Mouse (Mus musculus) ES-E14 (cell line): ENCODE measurements at regions not wholly inside any gene's neighbourhood (a gene's known extent, or its start where the extent isn't known, plus 50 kb on each side); places are given as distances from the start of the nearest gene placed in this dataset.

Experiments
- DNase-seq: peaks from one replicate; pipeline ENCODE4 v3.0.0-alpha.2; 2013; ENCODE audit warnings: low read depth, low spot score
- H3K27ac ChIP-seq: 2 replicates; pipeline ENCODE4 v1.5.1; 2012; ENCODE audit warnings: low read depth, mild to moderate bottlenecking, low read length, moderate library complexity, mixed read lengths; ENCODE audit not compliant: poor library complexity, insufficient read depth, severe bottlenecking
- H3K36me3 ChIP-seq: 2 replicates; pipeline ENCODE4 v1.6.1; 2012; ENCODE audit warnings: mild to moderate bottlenecking, low read length, moderate library complexity, mixed read lengths; ENCODE audit not compliant: control insufficient read depth, poor library complexity, insufficient read depth, severe bottlenecking
- H3K4me1 ChIP-seq, 2 experiments: fragments of 150-350 bp in 1 of 2; sonication (generic) in 1 of 2; 2 replicates each; pipeline ENCODE4 v1.6.1; 2012; ENCODE audit warnings: low read length in 2 of 2, mild to moderate bottlenecking in 1 of 2, mixed read lengths in 1 of 2; ENCODE audit not compliant: control insufficient read depth in 2 of 2, insufficient read depth in 2 of 2, poor library complexity in 1 of 2
- H3K4me3 ChIP-seq, 2 experiments: fragments of 150-350 bp in 1 of 2; sonication (generic) in 1 of 2; 2 replicates each; pipeline ENCODE4 v1.5.1; 2012; ENCODE audit warnings: low read length in 2 of 2, low read depth in 1 of 2, mild to moderate bottlenecking in 1 of 2, mixed read lengths in 1 of 2; ENCODE audit not compliant: insufficient read depth in 1 of 2, poor library complexity in 1 of 2, severe bottlenecking in 1 of 2
- H3K9ac ChIP-seq: 2 replicates; pipeline ENCODE4 v1.6.1; 2012; ENCODE audit warnings: low read depth, mild to moderate bottlenecking, low read length, mixed read lengths; ENCODE audit not compliant: poor library complexity, insufficient read depth, severe bottlenecking
- H3K9me3 ChIP-seq: fragments of 150-350 bp; sonication (generic); 2 replicates; pipeline ENCODE4 v1.6.1; 2012; ENCODE audit warnings: low read depth, mild to moderate bottlenecking, low read length; ENCODE audit not compliant: control insufficient read depth, insufficient read depth
- CHD2 ChIP-seq: IDR thresholded peaks from 2 replicates; pipeline ENCODE4 v1.6.1; 2014; ENCODE audit warnings: mild to moderate bottlenecking, low read depth, low read length, inconsistent platforms
- HCFC1 ChIP-seq: IDR thresholded peaks from 2 replicates; pipeline ENCODE4 v1.6.1; 2012; ENCODE audit warnings: low read length, inconsistent platforms, borderline replicate concordance; ENCODE audit not compliant: insufficient read depth
- MAFK ChIP-seq: IDR thresholded peaks from 2 replicates; pipeline ENCODE4 v1.6.1; 2014; ENCODE audit warnings: mild to moderate bottlenecking, low read depth, low read length, inconsistent platforms; ENCODE audit not compliant: insufficient read depth
- ZC3H11A ChIP-seq: IDR thresholded peaks from 2 replicates; pipeline ENCODE4 v1.6.1; 2012; ENCODE audit warnings: low read depth, mild to moderate bottlenecking, inconsistent platforms, low read length, borderline replicate concordance
- ZNF384 ChIP-seq: IDR thresholded peaks from 2 replicates; pipeline ENCODE4 v1.6.1; 2012; ENCODE audit warnings: low read depth, low read length, inconsistent platforms
- in situ Hi-C, 2 experiments: fragments of 600-800 bp; cut with MboI; formaldehyde crosslinking; loops; one replicate each; pipeline ENCODE4 v1.15.1; 2025; ENCODE audit warnings: low sequenced_read_pairs in 2 of 2, inconsistent platforms in 1 of 2; ENCODE audit not compliant: unreplicated experiment in 2 of 2

DNA sequence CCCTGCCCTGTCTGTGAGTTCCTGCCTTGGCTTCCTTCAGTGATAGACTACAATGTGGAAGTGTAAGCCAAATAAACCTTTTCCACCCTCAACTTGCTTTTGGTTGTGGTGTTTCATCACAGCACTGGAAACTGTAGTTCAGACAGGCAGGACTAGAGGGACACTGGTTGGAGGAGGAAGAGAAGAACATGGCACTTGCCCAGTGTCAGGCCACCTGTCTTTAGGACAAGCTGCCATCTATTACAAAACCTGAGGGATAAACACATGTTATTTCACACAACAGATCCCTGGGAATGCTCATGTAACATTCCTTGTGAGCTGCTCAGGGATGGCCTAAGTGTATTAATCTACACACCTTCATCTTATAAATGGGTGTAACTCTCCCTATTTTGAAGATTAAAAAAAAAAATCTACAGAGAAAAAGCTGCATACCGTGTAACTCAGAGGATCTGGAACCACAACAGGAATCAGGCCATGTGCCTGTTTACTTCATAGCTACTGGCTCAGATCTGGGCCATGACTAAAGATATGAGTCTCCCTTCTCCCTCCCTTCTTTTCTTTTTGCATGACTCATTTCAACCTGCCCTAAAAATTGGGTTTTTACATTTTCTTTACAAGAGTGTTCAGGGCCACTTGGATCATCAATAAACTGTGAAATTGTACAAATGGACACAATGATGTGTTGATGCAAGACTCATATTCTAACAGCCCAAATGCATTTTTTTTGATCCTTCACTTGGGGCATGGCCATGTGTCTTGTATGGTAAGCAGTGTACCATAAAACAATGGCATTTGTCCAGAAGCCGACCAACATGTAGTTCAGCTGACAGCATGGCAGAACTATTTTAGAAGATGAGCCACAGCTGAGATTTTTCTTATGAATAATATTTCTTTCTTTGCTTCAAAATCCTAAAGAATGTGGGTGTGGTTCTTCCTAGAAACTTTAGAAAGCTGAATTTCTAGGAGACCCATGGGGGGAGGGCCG is 513.1 kb downstream of the Adam3 start:
- Histone ChIP-seq H3K36me3 (no peaks in the 10 kb centered on the region), H3K9ac (no peak overlapping the region), H3K27ac (no peak overlapping the region), H3K4me3 (no peak overlapping the region), H3K9me3 (no peaks in the 10 kb centered on the region), H3K4me1 (no peaks in the 10 kb centered on the region)
- no peak for TF ChIP-seq HCFC1
- TF ChIP-seq CHD2, result no peak
- no peak for TF ChIP-seq ZC3H11A
- TF ChIP-seq MAFK, result no peak
- no peak for TF ChIP-seq ZNF384
- DNase-seq, result no peak
- in situ Hi-C loops, result no loop called here

GRCm38 (mm10) chr8:24211091-24211490 is 514.6 kb downstream of the Adam3 start:
- Histone ChIP-seq H3K27ac (no peak overlapping the region), H3K4me1 (no peaks in the 10 kb centered on the region), H3K36me3 (no peaks in the 10 kb centered on the region), H3K9me3 (no peaks in the 10 kb centered on the region), H3K4me3 (no peak overlapping the region), H3K9ac (no peak overlapping the region)
- TF ChIP-seq HCFC1 (no peak), ZC3H11A (no peak), MAFK (no peak), CHD2 (no peak), ZNF384 (no peak)
- DNase-seq, result no peak
- in situ Hi-C loops, result no loop called here
